Mouse (Mus musculus) lung, adult 2 months (tissue): ENCODE results near the gene A830031A19Rik. TPM values are rescaled to one million over a fixed set of nuclear protein-coding genes. Genes with fewer than 3 reads are reported as not detected.

Experiments
- DNase-seq: peaks from one replicate; pipeline ENCODE4 v3.0.0; 2022
- H3K4me1 ChIP-seq: fragments of 200-500 bp; 2 replicates; pipeline ENCODE4 v1.6.1; 2011; ENCODE audit warnings: low read length; ENCODE audit not compliant: control insufficient read depth, insufficient read depth
- H3K4me3 ChIP-seq: fragments of 200-500 bp; replicated peaks from 2 replicates; pipeline ENCODE3; 2011; ENCODE audit warnings: low read depth, mild to moderate bottlenecking, control low read depth, low read length; ENCODE audit errors: extremely low read depth
- CTCF ChIP-seq: fragments of 200-500 bp; IDR thresholded peaks from 2 replicates; pipeline ENCODE4 v1.5.1; 2011; ENCODE audit warnings: mild to moderate bottlenecking, low read length, control low read depth; ENCODE audit not compliant: insufficient read depth
- POLR2A ChIP-seq: fragments of 200-500 bp; IDR thresholded peaks from 2 replicates; pipeline ENCODE4 v1.6.1; 2011; ENCODE audit warnings: low read depth, mild to moderate bottlenecking, control low read depth, low read length, borderline replicate concordance; ENCODE audit errors: extremely low read depth
- WGBS: fragments of 180-500 bp; shearing (Covaris S2); methylation state at CpG from one replicate; pipeline ENCODE4 v1.1.7; 2018; 5-methylcytosine and 5-hydroxymethylcytosine counted together
- polyA plus RNA-seq: library from polyadenylated mRNA; depleted of rRNA; stranded (reverse); fragments of >200 nt; gene quantifications from 2 replicates; pipeline ENCODE4 v1.2.3, GENCODE M21; 2012

A830031A19Rik gene
- polyA plus RNA-seq, 1 experiment = not detected

DNA sequence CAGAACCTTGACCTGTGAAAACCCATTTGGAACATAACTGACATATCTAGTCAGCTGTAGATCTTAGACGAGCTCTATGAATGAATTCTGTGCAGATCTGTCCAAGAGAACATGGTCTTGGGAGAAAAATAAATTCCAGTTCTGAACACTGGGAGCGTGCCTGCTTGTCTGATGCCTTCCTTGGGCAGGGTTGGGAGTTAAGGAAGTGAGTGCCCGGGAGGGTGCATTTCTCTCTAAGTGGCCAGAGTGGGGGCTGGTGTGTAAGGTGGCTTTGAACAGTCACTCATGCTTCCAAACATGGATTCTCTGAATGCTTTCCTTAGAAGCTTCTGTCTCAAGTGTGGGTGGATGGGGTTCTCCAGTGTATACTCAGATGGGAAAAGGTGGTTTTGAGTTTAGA is 34.1 kb upstream of the A830031A19Rik start:
- no peak for DNase-seq
- 49% methylated on average over 3 of the region's 3 CpGs for WGBS

DNA sequence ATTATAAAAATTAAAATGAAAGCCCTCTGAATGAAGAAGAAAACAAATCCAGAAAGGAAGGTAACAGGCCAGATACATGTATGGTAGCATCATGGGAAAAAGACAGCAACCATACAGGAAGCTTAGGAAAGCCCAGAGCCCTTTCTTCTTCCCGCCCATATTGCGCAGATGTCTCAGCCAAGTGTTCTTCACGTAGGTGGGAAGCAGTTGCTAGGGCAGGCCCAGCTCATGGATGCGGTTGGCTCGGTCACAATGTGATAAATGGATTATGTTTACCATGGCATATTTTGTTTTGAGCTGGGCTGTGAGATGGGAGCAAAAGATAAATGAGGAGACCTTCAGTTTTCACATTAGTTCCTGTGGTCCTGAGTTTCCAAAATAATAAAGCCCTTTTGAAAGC is 32.6 kb upstream of the A830031A19Rik start:
- Histone ChIP-seq H3K4me3 (no peak overlapping the region), H3K4me1 (no peaks in the 10 kb centered on the region)
- TF ChIP-seq POLR2A = no peak
- no peak for TF ChIP-seq CTCF
- 85% methylated on average over 5 of the region's 5 CpGs for whole genome bisulfite sequencing
- DNase-seq = no peak

More for the DNA sequence above, 34.1 kb upstream of the A830031A19Rik start:
- TF ChIP-seq CTCF (no peak), POLR2A (no peak)
- H3K4me1 ChIP-seq = 0 out of 2 replicates have a peak, but pooled peaks cover under 1% of the 10 kb centered on the region
- no peak overlapping the region for H3K4me3 ChIP-seq

DNA sequence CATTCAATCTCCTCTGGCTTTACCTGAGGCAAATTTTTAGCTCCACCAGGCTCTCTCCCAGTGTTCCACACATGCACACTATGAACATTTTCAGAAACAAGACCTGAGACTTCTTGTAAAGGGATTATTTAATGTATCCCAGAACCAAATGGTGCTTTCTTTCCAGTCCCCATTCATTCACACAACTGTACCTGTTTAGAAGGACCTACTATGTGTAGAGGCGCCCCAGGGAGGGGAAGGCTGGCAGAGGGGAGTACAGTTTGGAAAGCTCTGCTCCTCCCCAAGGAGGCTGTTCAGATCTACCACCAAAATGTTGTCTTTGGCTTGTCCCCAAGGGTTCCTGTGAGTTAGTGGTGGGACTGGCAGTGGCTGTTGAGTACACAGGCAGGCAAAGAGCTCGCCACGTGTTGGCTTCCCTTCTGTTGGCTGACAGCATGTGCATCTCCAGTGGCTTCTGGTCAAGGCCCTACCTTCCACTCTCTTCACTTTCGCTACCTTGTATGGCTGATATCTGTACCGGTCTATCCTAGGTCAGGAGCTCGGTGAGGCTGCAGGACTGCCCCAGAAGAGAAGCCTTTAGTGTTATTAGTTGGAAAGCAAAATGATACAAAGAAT is 28.4 kb upstream of the A830031A19Rik start:
- DNase-seq = no peak
- Histone ChIP-seq H3K4me3 (no peak overlapping the region), H3K4me1 (no peaks in the 10 kb centered on the region)
- TF ChIP-seq POLR2A (no peak), CTCF (no peak)
- 77% methylated on average over 6 of the region's 6 CpGs for WGBS

DNA sequence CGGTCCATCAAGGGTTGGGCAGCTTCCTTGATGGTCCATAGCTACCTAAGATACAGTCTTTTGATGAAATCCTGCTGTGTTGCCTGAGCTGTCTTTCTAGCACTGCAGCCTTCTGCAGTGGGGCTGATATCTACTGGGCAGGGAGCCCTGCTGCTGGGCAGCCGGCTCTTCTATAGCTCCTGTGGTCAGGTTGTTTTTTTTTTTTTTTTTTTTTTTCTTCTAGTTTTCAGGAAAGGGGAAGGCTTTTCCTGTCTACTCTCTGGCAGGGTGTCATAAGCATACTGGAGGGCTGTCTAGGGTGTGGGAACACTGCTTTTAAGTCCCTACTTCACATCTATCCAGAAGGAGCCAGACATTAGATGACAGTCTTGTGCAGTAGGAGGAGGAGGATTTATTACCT is 27.5 kb upstream of the A830031A19Rik start:
- no peak for DNase-seq
- no peak for TF ChIP-seq CTCF
- no peak for TF ChIP-seq POLR2A
- whole genome bisulfite sequencing = 64% methylated on average over 2 of the region's 2 CpGs
- Histone ChIP-seq H3K4me3 (no peak overlapping the region), H3K4me1 (no peaks in the 10 kb centered on the region)

DNA sequence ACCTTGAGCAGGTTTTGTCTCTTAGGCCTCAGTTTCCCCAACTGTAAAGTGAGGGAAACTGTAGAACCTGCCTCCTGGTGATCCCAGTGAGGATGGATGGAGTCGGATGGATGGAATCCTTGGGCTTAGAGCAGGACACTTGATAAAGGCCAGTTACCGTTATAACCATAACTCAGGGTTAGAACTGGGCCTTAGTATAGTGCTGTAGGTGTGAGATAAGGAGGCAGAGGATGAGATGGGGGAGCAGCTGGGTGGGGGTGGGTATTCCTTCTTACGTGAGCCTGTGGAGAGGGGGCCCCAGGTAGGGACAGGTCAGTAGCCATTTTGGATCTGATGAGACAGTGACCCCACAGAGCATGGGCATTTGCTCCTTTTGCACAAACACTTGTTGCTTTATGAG is 26.8 kb upstream of the A830031A19Rik start:
- Histone ChIP-seq H3K4me1 (no peaks in the 10 kb centered on the region), H3K4me3 (no peak overlapping the region)
- no peak for TF ChIP-seq POLR2A
- TF ChIP-seq CTCF = no peak
- DNase-seq = no peak
- 91% methylated on average over 3 of the region's 3 CpGs for WGBS

DNA sequence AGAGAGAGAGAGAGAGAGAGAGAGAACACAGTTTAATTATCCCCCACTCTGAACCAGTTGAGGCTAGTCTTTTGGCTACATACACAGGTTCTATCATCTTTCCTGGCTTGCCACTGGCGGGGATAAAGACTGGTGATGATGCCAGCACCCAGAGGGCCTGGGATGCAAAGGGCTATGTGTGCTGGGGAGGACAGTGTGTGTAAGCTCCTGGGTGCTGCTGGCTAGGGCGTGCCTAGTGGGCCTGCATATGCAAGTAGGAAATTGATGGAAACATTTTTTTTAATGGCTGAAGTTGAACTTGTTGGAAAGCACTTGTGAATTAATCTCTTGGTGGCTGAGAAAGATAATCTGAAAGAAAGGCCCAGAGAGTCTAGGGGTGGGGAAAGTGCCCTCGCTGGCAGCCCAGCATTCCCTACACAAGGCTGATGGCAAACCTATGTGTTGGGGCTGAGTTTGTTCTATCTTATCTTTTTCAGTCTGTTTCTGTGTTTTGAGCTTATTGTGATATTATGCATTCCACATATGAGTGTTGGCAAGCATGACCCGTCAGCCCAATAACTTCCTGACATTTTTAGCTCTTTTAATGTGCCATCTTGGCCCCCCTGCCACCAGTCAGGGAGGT is 25.7 kb upstream of the A830031A19Rik start:
- DNase-seq = no peak
- no peaks in the 10 kb centered on the region for H3K4me1 ChIP-seq
- TF ChIP-seq CTCF (no peak), POLR2A (no peak)
- 84% methylated on average over 4 of the region's 4 CpGs for WGBS
- no peak overlapping the region for H3K4me3 ChIP-seq

DNA sequence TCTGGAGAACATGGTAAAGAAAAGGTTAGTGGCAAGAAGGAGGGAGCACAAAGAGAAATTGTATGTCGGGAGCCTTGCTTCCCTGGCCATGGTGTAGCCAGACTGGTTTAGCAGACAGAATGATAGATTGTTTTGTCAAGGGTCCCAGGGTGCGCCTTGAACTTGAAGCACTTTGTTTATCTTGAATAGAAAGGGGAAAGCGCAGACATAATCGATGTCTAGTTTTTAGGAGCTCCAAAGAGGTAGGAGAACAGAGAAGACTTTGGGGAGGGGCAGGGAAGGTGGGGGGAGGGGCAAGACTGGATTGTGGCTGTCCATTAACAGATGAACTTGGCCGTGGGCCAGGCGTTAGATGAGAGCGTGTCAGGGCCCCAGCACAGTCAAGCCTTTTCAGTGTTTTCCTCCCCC is 25.0 kb upstream of the A830031A19Rik start:
- WGBS = 22% methylated on average over 7 of the region's 7 CpGs
- no peak for TF ChIP-seq POLR2A
- no peak for TF ChIP-seq CTCF

DNA sequence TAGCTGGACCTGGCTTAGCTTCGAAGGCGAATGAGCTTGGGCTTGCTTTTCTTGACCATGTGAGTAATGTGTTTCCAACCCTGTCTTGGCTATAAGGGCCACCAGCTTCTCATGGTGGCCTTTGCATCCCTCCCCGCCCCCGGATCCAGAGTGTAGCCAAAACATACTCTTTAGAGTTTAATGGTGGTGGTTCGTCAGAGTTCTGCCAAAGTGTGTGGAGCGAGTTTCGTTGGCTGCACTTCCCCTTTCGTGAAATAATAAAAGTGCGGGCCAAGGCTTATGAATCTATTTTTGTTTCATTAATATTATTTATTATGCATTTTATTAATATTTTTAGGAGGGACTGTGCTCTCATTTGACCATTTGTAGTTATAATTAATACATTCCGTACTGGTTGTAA is 24.4 kb upstream of the A830031A19Rik start:
- DNase-seq = no peak
- H3K4me1 ChIP-seq = no peaks in the 10 kb centered on the region
- no peak for TF ChIP-seq CTCF
- TF ChIP-seq POLR2A = no peak
- 81% methylated on average over 10 of the region's 10 CpGs for WGBS
- no peak overlapping the region for H3K4me3 ChIP-seq

More for the DNA sequence above, 25.0 kb upstream of the A830031A19Rik start:
- Histone ChIP-seq H3K4me1 (no peaks in the 10 kb centered on the region), H3K4me3 (no peak overlapping the region)
- no peak for DNase-seq

DNA sequence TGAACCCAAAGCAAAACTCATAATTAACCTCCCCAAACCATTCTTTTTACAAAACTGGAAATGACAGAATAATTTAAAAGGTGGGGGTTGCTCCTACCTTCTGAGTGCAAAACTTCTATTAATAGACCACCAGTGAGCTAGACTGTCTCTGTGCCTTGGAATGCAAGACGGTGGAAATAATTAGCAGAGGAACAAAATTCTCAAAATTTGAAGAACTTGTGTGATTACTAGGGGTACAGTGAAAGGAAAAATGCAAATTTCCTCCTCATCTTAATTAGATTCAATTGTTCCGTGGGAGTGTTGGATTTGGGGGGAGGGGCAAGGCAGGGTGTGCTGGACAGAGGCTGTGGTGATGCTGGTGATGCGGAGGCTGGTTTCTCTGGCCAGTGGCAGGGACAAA is 23.8 kb upstream of the A830031A19Rik start:
- Histone ChIP-seq H3K4me3 (no peak overlapping the region), H3K4me1 (no peaks in the 10 kb centered on the region)
- no peak for DNase-seq
- TF ChIP-seq POLR2A (no peak), CTCF (no peak)
- 63% methylated on average over 3 of the region's 3 CpGs for WGBS

DNA sequence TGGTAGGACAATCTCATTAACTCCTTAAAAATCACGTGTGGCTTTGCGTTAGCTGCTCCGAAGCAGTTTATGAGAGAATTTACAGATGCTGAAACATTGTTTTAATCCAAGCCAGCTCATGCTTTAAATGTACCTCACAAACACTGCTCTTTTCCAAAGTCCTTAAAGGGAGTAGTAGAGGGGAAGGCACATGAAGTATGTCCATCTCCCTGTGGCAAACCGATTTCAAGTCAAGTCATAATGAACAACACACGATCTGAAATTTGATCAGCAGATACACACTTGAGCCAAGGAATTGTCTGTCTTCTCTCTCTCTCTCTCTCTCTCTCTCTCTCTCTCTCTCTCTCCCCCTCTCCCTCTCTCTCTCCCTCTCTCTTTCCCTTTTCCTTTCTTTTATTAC is 23.2 kb upstream of the A830031A19Rik start:
- no peak for TF ChIP-seq CTCF
- TF ChIP-seq POLR2A = no peak
- DNase-seq = no peak
- 73% methylated on average over 5 of the region's 5 CpGs for WGBS
- Histone ChIP-seq H3K4me1 (no peaks in the 10 kb centered on the region), H3K4me3 (no peak overlapping the region)
